23 mouse cellular contexts compared by ENCODE assay signal in the genomic region with DNA sequence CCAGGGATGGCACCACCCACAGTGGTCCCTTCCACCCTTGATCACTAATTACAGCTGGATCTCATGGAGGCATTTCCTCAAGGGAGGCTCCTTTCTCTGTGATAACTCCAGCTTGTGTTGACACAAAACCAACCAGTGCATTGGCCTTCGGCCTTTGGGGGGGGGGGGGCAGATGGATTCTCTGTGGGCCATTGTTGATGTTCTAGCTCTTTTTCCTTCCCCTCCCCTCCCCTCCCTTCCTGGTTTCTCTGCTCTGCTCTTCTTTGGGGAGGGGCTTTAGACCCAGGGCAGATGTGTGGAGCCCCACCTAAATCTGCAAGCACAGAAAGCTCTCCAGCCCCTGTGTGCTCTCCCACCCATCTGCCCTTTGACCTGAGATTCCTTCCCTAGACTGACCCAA. TPM values are rescaled to one million over a fixed set of nuclear protein-coding genes. Genes with fewer than 3 reads are reported as not detected.
DNase-seq lines count a peak whose midpoint lies in the region; ATAC-seq lines count a peak whose summit lies in the region.
"Had no signal": no experiment of that assay in that cellular context is flagged by ENCODE, and none has a peak within 500 bp of the region (broad histone marks: within the 10 kb centered on the region; RNA-seq: fewer than 3 reads in every experiment).

No protein-coding gene starts in this region.

- no peak overlapping the region for H3K9ac ChIP-seq in heart, embryonic 12.5 days
- H3K9ac ChIP-seq in heart, embryonic 11.5 days (ENCODE audit: low read depth, low read length) = no peak overlapping the region
- no peak overlapping the region for H3K9ac ChIP-seq in kidney, embryonic 15.5 days
- H3K9ac ChIP-seq: embryonic facial prominence, embryonic 12.5 days; forebrain, embryonic 13.5 days; forebrain, embryonic 15.5 days had no signal

- H3K4me3 ChIP-seq in heart, embryonic 12.5 days = no peak overlapping the region
- H3K4me3 ChIP-seq in heart, embryonic 11.5 days (ENCODE audit: low read depth, low read length) = no peak overlapping the region
- no peak overlapping the region for H3K4me3 ChIP-seq in kidney, embryonic 15.5 days (replicated peaks)
- H3K4me3 ChIP-seq: embryonic facial prominence, embryonic 10.5 days; embryonic facial prominence, embryonic 12.5 days; forebrain, embryonic 13.5 days; forebrain, embryonic 15.5 days had no signal

- no peak overlapping the region for H3K27ac ChIP-seq in heart, embryonic 12.5 days (ENCODE audit: poor library complexity, severe bottlenecking)
- no peak overlapping the region for H3K27ac ChIP-seq in heart, embryonic 11.5 days (ENCODE audit: low read depth, low read length)
- 0 out of 2 replicates have a peak overlapping the region, but pooled peaks have one; percentile 64 for H3K27ac ChIP-seq in kidney, embryonic 15.5 days
- H3K27ac ChIP-seq: embryonic facial prominence, embryonic 10.5 days; embryonic facial prominence, embryonic 12.5 days; forebrain, embryonic 13.5 days; forebrain, embryonic 15.5 days had no signal

- H3K4me2 ChIP-seq in heart, embryonic 12.5 days = no peak overlapping the region
- H3K4me2 ChIP-seq in heart, embryonic 11.5 days = no peak overlapping the region
- H3K4me2 ChIP-seq in kidney, embryonic 15.5 days = no peak overlapping the region
- H3K4me2 ChIP-seq: embryonic facial prominence, embryonic 12.5 days; forebrain, embryonic 13.5 days; forebrain, embryonic 15.5 days had no signal

- H3K4me1 ChIP-seq in heart, embryonic 12.5 days (replicated peaks) = no peaks in the 10 kb centered on the region
- no peaks in the 10 kb centered on the region for H3K4me1 ChIP-seq in heart, embryonic 11.5 days (ENCODE audit: control insufficient read depth, insufficient read depth, low read length)
- peaks cover 48% of the 10 kb centered on the region for H3K4me1 ChIP-seq in kidney, embryonic 15.5 days
- H3K4me1 ChIP-seq: embryonic facial prominence, embryonic 12.5 days; forebrain, embryonic 13.5 days; forebrain, embryonic 15.5 days had no signal

- H3K36me3 ChIP-seq in heart, embryonic 12.5 days = peaks cover 78% of the 10 kb centered on the region
- H3K36me3 ChIP-seq in heart, embryonic 11.5 days (ENCODE audit: control insufficient read depth, insufficient read depth, low read length) = peaks cover 26% of the 10 kb centered on the region
- H3K36me3 ChIP-seq in kidney, embryonic 15.5 days = peaks cover 71% of the 10 kb centered on the region
- H3K36me3 ChIP-seq: G1E had no signal

- no peaks in the 10 kb centered on the region for H3K9me3 ChIP-seq in heart, embryonic 12.5 days (replicated peaks)
- H3K9me3 ChIP-seq in heart, embryonic 11.5 days (replicated peaks; ENCODE audit: control insufficient read depth, low read length) = no peaks in the 10 kb centered on the region
- no peaks in the 10 kb centered on the region for H3K9me3 ChIP-seq in kidney, embryonic 15.5 days (replicated peaks)
- H3K9me3 ChIP-seq: embryonic facial prominence, embryonic 10.5 days; embryonic facial prominence, embryonic 12.5 days; forebrain, embryonic 13.5 days; forebrain, embryonic 15.5 days had no signal

- 62% methylated on average over 1 of the region's 1 CpGs for WGBS in heart, embryonic 12.5 days
- WGBS in heart, embryonic 11.5 days (ENCODE audit: insufficient replicate concordance) = 69% methylated on average over 1 of the region's 1 CpGs
- 61% methylated on average over 1 of the region's 1 CpGs for WGBS in kidney, embryonic 15.5 days

- peak; percentile 37; the same call in 1 of the 2 replicates for ATAC-seq in heart, embryonic 12.5 days (ENCODE audit: insufficient number of reproducible peaks, low FRiP score)
- no peak for ATAC-seq in heart, embryonic 11.5 days (replicated peaks; ENCODE audit: insufficient number of reproducible peaks, low FRiP score, low TSS enrichment)
- ATAC-seq in kidney, embryonic 15.5 days (replicated peaks; ENCODE audit: low FRiP score) = no peak
- ATAC-seq: activated CD4-positive, CD25-positive, alpha-beta regulatory T cell, adult 4 months; CD4-positive, CD25-positive, alpha-beta regulatory T cell, adult 4 months; forebrain, embryonic 13.5 days; forebrain, embryonic 15.5 days; Patski had no signal

- no peaks in the 10 kb centered on the region for H3K27me3 ChIP-seq in heart, embryonic 12.5 days (replicated peaks)
- H3K27me3 ChIP-seq in heart, embryonic 11.5 days (ENCODE audit: control insufficient read depth, insufficient read depth, low read length) = no peaks in the 10 kb centered on the region
- no peaks in the 10 kb centered on the region for H3K27me3 ChIP-seq in kidney, embryonic 15.5 days
- H3K27me3 ChIP-seq: CH12.LX; embryonic facial prominence, embryonic 12.5 days; forebrain, embryonic 13.5 days; forebrain, embryonic 15.5 days; Patski had no signal

- DNase-seq in kidney, postnatal 10 days = no peak
- no peak for DNase-seq in thymus, postnatal 36 days
- DNase-seq: adrenal gland, adult 8-10 months; adrenal gland, postnatal 14 days; adrenal gland, postnatal 36 days; B cell, adult 2 months; cerebellum, adult 11-12 months; cerebellum, adult 2 months; cerebellum, adult 9-10 months; cerebellum, postnatal 10 days; cerebellum, postnatal 25 days had no signal

RNA-seq across cellular contexts. Expression of a gene that starts 53.5 kb away (rescaled TPM):
- polyA plus RNA-seq in heart, embryonic 12.5 days (2016; fragmentation: Nextera tagmentation; extraction: Ambion mirVana) = 30.2 and 32.1 TPM in 2 replicates
- 15.7 and 16.6 TPM in 2 replicates for polyA plus RNA-seq in heart, embryonic 11.5 days (2014; fragmentation: Nextera tagmentation; extraction: Ambion mirVana)
- polyA plus RNA-seq in kidney, embryonic 15.5 days (2015; fragmentation: Nextera tagmentation; extraction: Ambion mirVana) = 31.0 and 34.1 TPM in 2 replicates
